Mouse (Mus musculus) stomach, embryonic 16.5 days (tissue): ENCODE data around the gene Cdh4. TPM values are rescaled to one million over a fixed set of nuclear protein-coding genes. Genes with fewer than 3 reads are reported as not detected.
A peak's percentile ranks its signal among the peaks of the same experiment; 100 is the strongest.

Experiments used
- ATAC-seq: fragments of 200-750 bp; cut with Nextera tagmentation; 2 replicates; pipeline ENCODE4 v1.8.0; 2017; ENCODE audit warnings: moderate number of reproducible peaks, moderate TSS enrichment; ENCODE audit not compliant: insufficient read depth, low FRiP score
- H3K27ac ChIP-seq: fragments of 300-500 bp; sonication (generic); 2 replicates; pipeline ENCODE4 v1.5.1; 2014; ENCODE audit warnings: low read length
- H3K27me3 ChIP-seq: fragments of 300-500 bp; sonication (generic); 2 replicates; pipeline ENCODE4 v1.6.1; 2014; ENCODE audit warnings: low read length, control low read depth, mixed read lengths; ENCODE audit not compliant: control insufficient read depth, insufficient read depth
- H3K36me3 ChIP-seq: fragments of 300-500 bp; sonication (generic); 2 replicates; pipeline ENCODE4 v1.6.1; 2014; ENCODE audit warnings: low read length; ENCODE audit not compliant: control insufficient read depth, insufficient read depth
- H3K4me1 ChIP-seq: fragments of 300-500 bp; sonication (generic); 2 replicates; pipeline ENCODE4 v1.6.1; 2014; ENCODE audit warnings: low read length, control low read depth, mixed read lengths; ENCODE audit not compliant: control insufficient read depth, insufficient read depth
- H3K4me2 ChIP-seq: fragments of 300-500 bp; sonication (generic); 2 replicates; pipeline ENCODE4 v1.6.1; 2014; ENCODE audit warnings: low read depth, low read length, mixed read lengths
- H3K4me3 ChIP-seq: fragments of 300-500 bp; sonication (generic); replicated peaks from 2 replicates; pipeline ENCODE4 v1.5.1; 2014; ENCODE audit warnings: mild to moderate bottlenecking, low read length
- H3K9ac ChIP-seq: fragments of 300-500 bp; sonication (generic); 2 replicates; pipeline ENCODE4 v1.6.1; 2014; ENCODE audit warnings: low read length
- H3K9me3 ChIP-seq: fragments of 300-500 bp; sonication (generic); replicated peaks from 2 replicates; pipeline ENCODE4 v1.6.1; 2016; ENCODE audit warnings: low read length, control low read depth; ENCODE audit not compliant: control insufficient read depth
- WGBS: fragments of 180-500 bp; shearing (Covaris S2); extraction: QIAGEN DNeasy Blood & Tissue Kit; methylation state at CpG from one replicate; pipeline ENCODE4 v1.1.7; 2014; 5-methylcytosine and 5-hydroxymethylcytosine counted together
- polyA plus RNA-seq: library from polyadenylated mRNA; unstranded; fragments of >200 nt; fragmentation: Nextera tagmentation; extraction: Ambion mirVana; gene quantifications from 2 replicates; pipeline ENCODE4 v1.2.1, GENCODE M21; 2015

Cdh4 gene
- polyA plus RNA-seq, 1 experiment from 2014 or later: 4.4 TPM

DNA sequence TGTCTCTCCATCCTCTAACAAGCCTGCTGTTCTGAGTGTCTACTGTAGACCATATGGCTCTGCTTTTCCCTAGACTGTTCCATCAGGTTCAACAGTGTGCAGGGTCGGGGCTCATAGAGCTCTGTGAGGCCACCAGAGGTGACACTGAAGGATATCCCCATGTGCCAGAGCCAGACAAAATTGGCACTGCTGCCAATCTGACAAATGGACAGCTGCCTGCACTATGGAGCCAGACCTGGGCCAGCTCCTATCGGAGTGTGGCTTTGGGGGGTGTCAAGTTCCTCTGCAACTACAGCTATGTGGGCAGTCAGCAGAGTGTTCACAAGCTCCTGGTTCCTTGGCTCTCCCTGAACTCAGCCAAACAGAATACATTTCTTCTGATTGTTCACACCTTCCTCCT, 164.1 kb downstream of the Cdh4 start:
- H3K4me3 ChIP-seq: no peak overlapping the region
- no peaks in the 10 kb centered on the region for H3K27me3 ChIP-seq
- H3K4me1 ChIP-seq: no peaks in the 10 kb centered on the region
- H3K9me3 ChIP-seq: no peaks in the 10 kb centered on the region
- H3K9ac ChIP-seq: no peak overlapping the region
- no peaks in the 10 kb centered on the region for H3K36me3 ChIP-seq
- no peak overlapping the region for H3K27ac ChIP-seq
- ATAC-seq: no peak
- 88% methylated on average over 2 of the region's 2 CpGs for WGBS
- no peak overlapping the region for H3K4me2 ChIP-seq

DNA sequence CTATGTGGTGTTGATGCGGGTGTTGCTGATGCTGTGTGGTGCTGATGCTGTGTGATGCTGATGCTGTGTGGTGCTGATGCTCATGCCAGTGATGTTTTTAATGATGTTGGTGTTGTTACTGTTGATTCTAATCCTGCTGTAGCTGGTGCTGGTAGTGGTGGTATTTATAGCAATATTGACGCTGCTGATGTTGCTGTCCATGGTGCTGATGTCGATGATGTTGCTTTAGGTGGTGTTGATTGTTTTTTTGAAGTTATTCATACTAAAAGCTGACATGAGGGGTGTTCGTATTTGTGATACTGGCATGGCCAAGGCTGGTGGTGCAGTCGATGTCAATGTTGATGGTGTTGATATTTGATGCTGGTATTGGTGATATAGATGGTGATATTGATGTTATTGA, 173.7 kb downstream of the Cdh4 start:
- Histone ChIP-seq H3K9ac (no peak overlapping the region), H3K36me3 (no peaks in the 10 kb centered on the region), H3K4me3 (no peak overlapping the region), H3K4me2 (no peak overlapping the region), H3K27ac (no peak overlapping the region), H3K9me3 (no peaks in the 10 kb centered on the region), H3K27me3 (no peaks in the 10 kb centered on the region), H3K4me1 (no peaks in the 10 kb centered on the region)
- 52% methylated on average over 5 of the region's 5 CpGs for WGBS
- ATAC-seq: no peak

DNA sequence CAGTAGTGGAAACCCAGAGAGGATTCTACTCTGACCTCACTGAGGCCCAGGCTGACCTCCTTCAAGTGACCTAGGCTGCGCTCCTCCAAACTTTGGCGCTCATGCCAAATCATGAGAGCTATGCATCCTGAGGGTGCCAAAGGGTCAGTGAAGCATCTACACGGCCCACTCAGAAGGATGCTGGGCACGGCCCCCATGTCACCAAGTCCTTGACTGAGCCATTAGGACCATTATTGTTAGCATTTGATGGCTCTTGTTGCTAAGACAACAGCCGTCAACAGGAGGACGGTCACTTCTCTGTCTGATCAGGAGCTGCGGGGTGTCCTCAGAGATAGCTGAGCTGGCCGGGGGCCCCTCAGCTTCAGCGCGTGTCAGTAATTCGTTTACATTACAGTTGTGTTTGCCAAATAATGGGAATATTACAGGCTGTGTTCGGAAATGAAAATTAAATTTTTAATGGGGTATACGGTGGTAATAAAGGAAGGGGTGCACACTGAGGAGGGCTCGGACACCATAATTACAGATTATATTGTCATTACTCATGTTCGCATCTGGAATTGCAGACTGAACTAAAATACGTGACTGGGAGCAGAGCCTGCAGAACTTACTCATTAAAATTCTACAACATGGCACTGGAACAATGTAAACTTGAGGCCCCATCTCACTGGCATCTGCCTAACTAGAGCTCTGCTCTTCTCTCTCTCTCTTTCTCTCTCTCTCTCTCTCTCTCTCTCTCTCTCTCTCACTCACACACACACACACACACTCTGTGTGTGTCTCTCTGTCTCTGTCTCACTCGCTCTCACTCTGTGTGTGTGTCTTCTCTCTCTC, 181.6 kb downstream of the Cdh4 start:
- Histone ChIP-seq H3K36me3 (no peaks in the 10 kb centered on the region), H3K9me3 (no peaks in the 10 kb centered on the region), H3K27ac (no peak overlapping the region), H3K27me3 (no peaks in the 10 kb centered on the region), H3K4me1 (no peaks in the 10 kb centered on the region), H3K9ac (no peak overlapping the region), H3K4me3 (no peak overlapping the region), H3K4me2 (no peak overlapping the region)
- no peak for ATAC-seq
- 67% methylated on average over 17 of the region's 17 CpGs for WGBS

DNA sequence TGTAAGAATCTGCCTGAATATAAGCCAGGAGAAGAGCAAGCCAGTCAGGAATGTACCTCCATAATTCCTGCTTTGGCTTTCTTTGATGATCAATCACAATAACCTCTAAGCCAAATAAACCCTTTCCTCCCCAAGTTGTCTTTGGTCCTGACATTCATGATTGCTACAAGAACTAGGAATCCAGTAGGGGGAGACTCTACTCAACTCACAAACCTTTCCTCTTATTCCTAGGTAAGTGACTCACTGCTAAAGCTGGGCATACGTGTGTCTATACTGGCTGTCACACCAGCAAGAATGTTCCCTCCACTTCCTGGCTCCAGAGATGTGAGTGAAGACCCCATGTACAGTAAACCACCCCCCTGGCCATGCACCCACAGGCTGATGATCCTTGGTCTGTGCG, 185.3 kb downstream of the Cdh4 start:
- H3K4me1 ChIP-seq: no peaks in the 10 kb centered on the region
- no peaks in the 10 kb centered on the region for H3K27me3 ChIP-seq
- H3K36me3 ChIP-seq: no peaks in the 10 kb centered on the region
- H3K4me3 ChIP-seq: no peak overlapping the region
- ATAC-seq: no peak
- WGBS: 79% methylated on average over 2 of the region's 2 CpGs
- no peaks in the 10 kb centered on the region for H3K9me3 ChIP-seq
- no peak overlapping the region for H3K4me2 ChIP-seq
- no peak overlapping the region for H3K27ac ChIP-seq
- no peak overlapping the region for H3K9ac ChIP-seq

DNA sequence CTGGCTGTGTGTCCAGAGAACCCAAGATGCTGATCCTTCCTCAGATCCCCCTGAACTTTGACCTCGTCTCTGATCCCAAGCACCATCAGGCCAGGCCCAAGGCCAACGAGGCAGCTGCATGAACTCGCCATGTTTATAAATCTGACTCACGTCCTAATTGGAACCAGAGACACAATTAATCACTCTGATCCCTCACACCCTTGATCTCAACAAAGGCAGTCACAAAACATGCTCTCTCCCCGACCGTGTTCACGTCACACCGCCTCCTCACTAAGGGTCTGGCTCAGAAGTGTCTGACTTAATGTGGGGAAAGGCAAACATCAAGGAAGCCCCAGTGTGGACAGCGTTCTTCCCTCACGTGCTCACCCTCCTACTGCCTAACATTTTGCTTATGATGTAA, 188.5 kb downstream of the Cdh4 start:
- ATAC-seq: peak; percentile 63; the same call in 1 of the 2 replicates
- no peak overlapping the region for H3K27ac ChIP-seq
- H3K4me3 ChIP-seq: no peak overlapping the region
- 29% methylated on average over 10 of the region's 10 CpGs for WGBS
- H3K9me3 ChIP-seq: no peaks in the 10 kb centered on the region
- no peaks in the 10 kb centered on the region for H3K36me3 ChIP-seq
- H3K4me1 ChIP-seq: no peaks in the 10 kb centered on the region
- H3K9ac ChIP-seq: no peak overlapping the region
- H3K27me3 ChIP-seq: no peaks in the 10 kb centered on the region
- no peak overlapping the region for H3K4me2 ChIP-seq

DNA sequence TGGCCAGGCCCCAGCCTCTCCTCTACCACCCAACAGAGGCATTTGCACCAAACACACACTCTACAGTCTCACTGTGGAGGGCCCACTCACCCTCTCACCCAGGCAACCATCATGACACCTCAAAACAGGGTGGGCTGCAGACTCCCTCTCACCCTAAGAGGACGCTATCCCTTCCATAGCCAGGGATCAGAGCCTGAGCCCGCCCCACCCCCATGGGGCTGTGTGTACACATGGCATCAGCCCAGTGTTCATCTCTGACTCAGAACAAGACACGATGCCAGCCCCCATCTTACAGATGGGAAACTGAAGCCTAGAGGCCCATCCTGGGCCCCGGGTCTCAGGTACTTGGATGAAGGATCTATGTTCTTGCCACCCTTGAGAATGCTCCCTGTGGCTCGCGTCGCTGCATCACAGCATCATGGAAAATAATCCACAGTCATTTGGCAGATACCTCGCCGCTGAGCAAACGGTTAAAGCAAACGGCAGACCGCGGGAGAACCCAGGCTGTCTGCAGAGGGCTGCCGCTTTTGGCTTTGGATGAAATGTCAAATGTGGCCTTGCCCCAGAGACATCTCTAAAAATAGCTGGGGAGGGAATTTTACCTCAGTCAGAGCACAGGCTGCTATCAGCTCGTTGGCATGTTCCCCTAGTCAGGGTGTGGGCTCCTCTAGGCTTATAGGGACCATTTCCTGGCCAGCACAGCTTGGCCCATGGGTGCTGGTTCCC, 198.5 kb downstream of the Cdh4 start:
- Histone ChIP-seq H3K9me3 (no peaks in the 10 kb centered on the region), H3K4me1 (peaks cover 2% of the 10 kb centered on the region; the same call in 1 of the 2 replicates), H3K27ac (no peak overlapping the region), H3K36me3 (no peaks in the 10 kb centered on the region), H3K4me3 (no peak overlapping the region), H3K27me3 (no peaks in the 10 kb centered on the region), H3K4me2 (no peak overlapping the region), H3K9ac (no peak overlapping the region)
- 73% methylated on average over 15 of the region's 15 CpGs for WGBS
- ATAC-seq: no peak

DNA sequence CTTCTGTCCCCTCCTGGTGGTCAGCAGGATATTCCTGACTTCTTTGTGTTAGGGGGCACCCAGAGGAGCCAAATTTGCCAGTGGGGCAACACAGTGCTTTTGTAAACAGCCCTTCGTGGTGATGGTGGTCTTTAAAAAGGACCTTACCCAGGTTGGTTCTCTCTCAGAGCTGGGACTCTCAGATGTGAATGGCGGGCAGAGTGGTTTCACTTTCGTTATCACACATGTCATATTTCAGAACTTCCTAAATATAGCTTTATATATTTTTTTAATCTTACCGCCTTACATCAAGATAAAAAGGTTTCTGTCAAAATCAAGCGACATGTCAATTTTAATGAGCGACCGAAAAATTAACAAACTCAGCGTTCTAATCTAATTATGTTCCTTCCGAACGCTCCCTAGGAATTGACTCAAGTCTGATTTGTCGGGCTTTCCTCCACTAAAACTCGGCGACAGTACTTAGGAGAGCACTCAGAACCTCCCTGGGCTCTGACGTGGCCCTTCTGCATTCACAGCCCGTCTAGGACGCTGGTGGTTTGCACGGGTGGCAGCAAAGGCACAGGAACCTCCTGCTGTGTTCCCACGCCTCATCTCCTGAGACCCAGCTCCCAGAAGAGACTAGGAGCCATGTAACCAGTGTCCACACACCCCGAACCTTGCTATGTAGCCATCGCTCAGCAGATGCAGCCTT, 206.5 kb downstream of the Cdh4 start:
- Histone ChIP-seq H3K4me1 (peaks cover 3% of the 10 kb centered on the region; the same call in 1 of the 2 replicates), H3K9ac (no peak overlapping the region), H3K4me3 (no peak overlapping the region), H3K4me2 (no peak overlapping the region), H3K9me3 (no peaks in the 10 kb centered on the region), H3K27ac (no peak overlapping the region), H3K36me3 (no peaks in the 10 kb centered on the region), H3K27me3 (no peaks in the 10 kb centered on the region)
- no peak for ATAC-seq
- WGBS: 85% methylated on average over 20 of the region's 20 CpGs

DNA sequence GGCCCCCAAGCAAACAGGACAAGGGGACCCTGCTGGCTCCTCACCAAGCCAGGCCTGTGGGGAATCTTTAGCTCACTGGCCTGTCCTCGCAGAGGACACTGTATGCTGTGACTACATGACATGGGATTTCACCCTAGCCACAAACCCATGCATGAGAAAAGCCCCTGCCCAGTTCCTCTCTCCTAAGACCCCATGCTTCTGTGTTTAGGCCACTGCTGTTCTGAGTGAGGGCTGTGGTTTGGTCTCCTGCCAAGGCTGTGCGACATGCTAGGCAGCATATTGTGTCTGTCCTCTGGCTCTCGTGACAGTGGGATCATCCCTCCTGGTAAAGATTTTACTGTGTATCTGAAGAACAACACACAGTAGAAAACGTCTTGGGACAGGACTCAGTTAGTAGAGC, 207.1 kb downstream of the Cdh4 start:
- Histone ChIP-seq H3K27ac (no peak overlapping the region), H3K4me2 (no peak overlapping the region), H3K36me3 (no peaks in the 10 kb centered on the region), H3K9ac (no peak overlapping the region), H3K27me3 (no peaks in the 10 kb centered on the region), H3K9me3 (no peaks in the 10 kb centered on the region), H3K4me3 (no peak overlapping the region), H3K4me1 (peaks cover 3% of the 10 kb centered on the region; the same call in 1 of the 2 replicates)
- WGBS: 58% methylated on average over 4 of the region's 4 CpGs
- no peak for ATAC-seq

DNA sequence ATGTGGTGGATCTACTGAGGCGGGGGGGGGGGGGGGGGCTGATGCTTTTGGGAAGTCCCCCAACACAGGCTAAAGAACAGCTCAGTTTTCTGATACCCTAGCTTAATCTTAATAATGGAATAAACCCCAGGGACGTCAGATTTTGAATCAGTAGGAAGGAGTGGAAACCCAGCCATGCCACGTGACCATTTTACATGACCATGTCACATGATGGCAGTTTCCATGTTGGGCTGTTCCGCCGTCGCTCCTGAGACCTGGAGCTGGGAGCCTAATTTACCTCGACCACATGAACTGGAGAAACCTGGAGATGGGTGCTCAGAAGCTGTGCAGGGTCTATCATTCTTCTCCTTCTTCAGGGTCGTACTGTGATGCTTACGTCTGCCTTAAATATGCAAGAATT, 207.9 kb downstream of the Cdh4 start:
- Histone ChIP-seq H3K9me3 (no peaks in the 10 kb centered on the region), H3K4me1 (peaks cover 3% of the 10 kb centered on the region; the same call in 1 of the 2 replicates), H3K9ac (no peak overlapping the region), H3K27me3 (no peaks in the 10 kb centered on the region), H3K4me3 (no peak overlapping the region), H3K27ac (no peak overlapping the region), H3K36me3 (no peaks in the 10 kb centered on the region), H3K4me2 (no peak overlapping the region)
- 92% methylated on average over 9 of the region's 9 CpGs for WGBS
- ATAC-seq: no peak
